Mouse (Mus musculus) thymus, adult 2 months (tissue): Measurements from ENCODE around the gene Prl6a1. TPM values are rescaled to one million over a fixed set of nuclear protein-coding genes. Genes with fewer than 3 reads are reported as not detected.

ENCODE experiments used
- DNase-seq: peaks from one replicate; pipeline ENCODE4 v3.0.0; 2021
- H3K27ac ChIP-seq: fragments of 200-500 bp; 2 replicates; pipeline ENCODE4 v1.5.1; 2012; ENCODE audit warnings: low read length, control low read depth; ENCODE audit not compliant: control insufficient read depth, insufficient read depth
- H3K27me3 ChIP-seq: fragments of 200-500 bp; 2 replicates; pipeline ENCODE4 v1.6.1; 2012; ENCODE audit warnings: mild to moderate bottlenecking, low read length, moderate library complexity, mixed read lengths; ENCODE audit not compliant: control insufficient read depth, insufficient read depth
- H3K36me3 ChIP-seq: fragments of 200-500 bp; 2 replicates; pipeline ENCODE4 v1.6.1; 2012; ENCODE audit warnings: mild to moderate bottlenecking, low read length, moderate library complexity; ENCODE audit not compliant: control insufficient read depth, insufficient read depth
- H3K4me1 ChIP-seq: fragments of 200-500 bp; replicated peaks from 2 replicates; pipeline ENCODE4 v1.6.1; 2012; ENCODE audit warnings: low read length; ENCODE audit not compliant: control insufficient read depth, insufficient read depth
- H3K4me3 ChIP-seq: fragments of 200-500 bp; 2 replicates; pipeline ENCODE4 v1.5.1; 2012; ENCODE audit warnings: mild to moderate bottlenecking, low read length, control low read depth, moderate library complexity; ENCODE audit not compliant: control insufficient read depth, insufficient read depth
- CTCF ChIP-seq: fragments of 200-500 bp; IDR thresholded peaks from 2 replicates; pipeline ENCODE4 v1.5.1; 2012; ENCODE audit warnings: mild to moderate bottlenecking, control low read depth, low read length, moderate library complexity, borderline replicate concordance; ENCODE audit not compliant: control insufficient read depth, poor library complexity, insufficient read depth; ENCODE audit errors: extremely low read depth
- POLR2A ChIP-seq: fragments of 200-500 bp; IDR thresholded peaks from 2 replicates; pipeline ENCODE4 v1.6.1; 2012; ENCODE audit warnings: mild to moderate bottlenecking, low read length, control low read depth, moderate library complexity; ENCODE audit not compliant: control insufficient read depth, poor library complexity, insufficient read depth; ENCODE audit errors: extremely low read depth
- WGBS: fragments of 180-500 bp; shearing (Covaris S2); methylation state at CpG from one replicate; pipeline ENCODE4 v1.1.7; 2018; 5-methylcytosine and 5-hydroxymethylcytosine counted together
- polyA plus RNA-seq: library from polyadenylated mRNA; depleted of rRNA; stranded (reverse); fragments of >200 nt; gene quantifications from 2 replicates; pipeline ENCODE4 v1.2.3, GENCODE M21; 2012; rRNA removed

Prl6a1 gene
- polyA plus RNA-seq: not detected in 2 replicates

DNA sequence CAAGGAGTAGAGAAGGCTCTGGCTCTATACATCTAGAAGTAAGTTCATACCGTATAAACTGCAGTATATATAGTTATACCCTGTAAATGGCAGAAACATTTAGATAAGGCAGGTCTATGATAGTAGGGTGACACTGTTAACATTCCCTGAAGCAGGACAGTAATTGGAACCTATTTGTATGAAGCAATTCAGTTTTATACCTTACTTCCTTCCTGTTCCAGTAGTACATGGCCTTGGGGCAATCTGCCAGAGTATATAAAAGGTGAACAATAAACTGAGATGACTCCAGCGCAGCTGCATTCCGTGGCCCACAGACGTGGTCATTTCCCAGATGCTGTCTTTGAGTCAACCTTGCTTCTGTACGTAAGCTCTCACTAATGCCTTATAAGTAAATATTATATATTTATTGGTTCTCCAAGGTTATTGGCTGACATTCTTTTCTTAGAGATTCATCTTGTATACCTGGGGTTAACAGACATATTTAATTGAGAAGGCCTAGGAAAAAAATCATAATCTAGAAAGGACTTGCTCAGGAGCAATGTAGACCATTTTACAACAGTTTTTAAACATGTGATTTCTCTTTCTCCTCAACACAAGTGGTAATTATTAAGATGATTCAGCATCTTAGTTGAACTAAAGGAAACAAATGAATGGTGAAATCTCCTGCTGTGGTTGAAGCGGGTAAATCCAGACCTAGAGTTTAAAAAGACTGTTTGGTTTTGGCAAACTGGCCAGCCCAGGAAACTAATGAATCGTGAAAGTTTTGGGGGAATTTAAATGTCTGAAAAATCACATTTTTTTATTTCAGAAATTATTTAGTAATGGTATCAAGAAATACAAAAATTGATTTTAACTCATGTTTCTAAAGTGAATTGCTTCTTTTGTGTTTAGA, at the start of gene Prl6a1:
TSS of gene Prl6a1 (plus strand) at position 294 of the 892 bp plus-strand sequence.
- no peaks in the 10 kb centered on the region for H3K36me3 ChIP-seq
- DNase-seq: no peak
- WGBS: 83% methylated on average over 7 of the region's 7 CpGs
- H3K4me1 ChIP-seq: no peaks in the 10 kb centered on the region
- no peak within 1 kb of the TSS for H3K4me3 ChIP-seq
- no peaks in the 10 kb centered on the region for H3K27me3 ChIP-seq
- H3K27ac ChIP-seq: no peak within 1 kb of the TSS
- TF ChIP-seq CTCF (no peak), POLR2A (no peak)

DNA sequence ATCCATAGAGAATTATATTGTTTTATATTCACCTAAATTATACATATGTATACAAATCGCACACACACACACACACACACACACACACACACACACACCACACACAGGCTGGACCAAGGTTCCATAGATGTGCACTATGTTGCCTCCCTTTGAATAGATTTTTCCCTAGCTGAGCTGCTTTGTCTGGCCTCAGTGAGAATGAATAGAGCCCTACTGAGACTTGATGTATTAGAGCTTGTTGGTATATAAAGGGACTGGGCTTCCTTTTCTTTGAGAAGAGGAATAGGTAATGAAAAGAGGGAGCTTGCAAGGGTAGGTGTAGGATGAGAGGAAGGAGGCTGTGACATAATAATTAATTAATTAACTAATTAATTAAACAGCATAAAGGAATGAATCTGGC, 22.6 kb downstream of the Prl6a1 start:
- WGBS: 95% methylated on average over 1 of the region's 1 CpGs
- Histone ChIP-seq H3K4me1 (no peaks in the 10 kb centered on the region), H3K36me3 (no peaks in the 10 kb centered on the region), H3K4me3 (no peak overlapping the region), H3K27me3 (no peaks in the 10 kb centered on the region), H3K27ac (no peak overlapping the region)
- no peak for TF ChIP-seq POLR2A
- no peak for TF ChIP-seq CTCF
- no peak for DNase-seq

DNA sequence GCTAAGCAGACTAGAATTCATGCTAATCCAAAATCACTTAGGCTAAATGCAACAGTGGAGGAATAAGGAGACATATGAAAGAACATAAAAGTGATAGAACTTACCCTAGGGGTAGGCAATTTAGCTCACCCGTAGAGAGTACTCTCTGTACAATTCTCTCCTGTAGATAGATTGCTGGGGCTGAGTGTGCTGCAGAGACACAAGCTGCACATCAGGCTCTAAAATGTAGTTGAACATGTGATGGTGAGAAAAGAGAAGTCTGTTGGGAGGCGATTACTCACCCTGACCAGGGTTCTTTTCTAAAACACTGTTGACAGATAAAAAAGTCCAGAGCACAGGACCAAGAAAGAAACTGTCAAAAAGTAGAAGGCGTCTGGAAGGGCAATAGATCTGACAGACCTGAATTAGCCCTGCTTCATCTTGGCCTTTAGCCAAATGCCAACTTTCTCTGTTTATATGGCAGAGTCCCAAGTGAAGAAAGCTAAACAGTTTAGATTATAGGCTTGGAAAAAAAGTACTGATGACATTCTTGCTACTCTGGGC, 30.4 kb downstream of the Prl6a1 start:
- no peak overlapping the region for H3K4me3 ChIP-seq
- H3K27ac ChIP-seq: no peak overlapping the region
- no peaks in the 10 kb centered on the region for H3K36me3 ChIP-seq
- DNase-seq: no peak
- no peaks in the 10 kb centered on the region for H3K4me1 ChIP-seq
- TF ChIP-seq POLR2A: no peak
- 88% methylated on average over 3 of the region's 3 CpGs for WGBS
- no peaks in the 10 kb centered on the region for H3K27me3 ChIP-seq

DNA sequence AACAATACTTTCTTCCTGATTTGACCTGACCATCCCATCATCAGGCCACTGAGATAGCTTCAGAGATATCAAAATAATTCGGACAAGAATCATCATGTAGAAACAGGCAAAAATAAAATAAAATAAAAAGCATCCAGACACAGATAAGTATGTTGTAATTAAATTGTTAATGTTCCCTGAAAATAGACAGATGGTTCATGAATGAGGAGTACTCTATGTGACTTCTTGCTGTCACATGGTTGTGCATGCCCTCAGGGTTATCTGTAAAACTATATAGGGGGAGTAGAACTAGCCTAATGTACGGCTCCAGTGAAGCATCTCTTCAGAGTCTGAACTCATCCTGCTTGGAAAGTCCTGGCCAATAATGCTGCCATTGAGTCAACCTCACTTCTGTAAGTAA, 32.9 kb downstream of the Prl6a1 start, which contains the start of gene Prl8a2:
TSS of gene Prl8a2 (plus strand) at position 301 of the 400 bp plus-strand sequence.
- H3K4me1 ChIP-seq: no peaks in the 10 kb centered on the region
- no peak for DNase-seq
- 86% methylated on average over 2 of the region's 2 CpGs for WGBS
- H3K4me3 ChIP-seq: no peak within 1 kb of the TSS
- H3K27ac ChIP-seq: no peak within 1 kb of the TSS
- H3K27me3 ChIP-seq: no peaks in the 10 kb centered on the region
- TF ChIP-seq CTCF (no peak), POLR2A (no peak)
- H3K36me3 ChIP-seq: no peaks in the 10 kb centered on the region

Other genes with a start within 250 kb of the Prl6a1 start
- gene Prl3d1, start 218.4 kb upstream of the Prl6a1 start, polyA plus RNA-seq: not detected in 2 replicates
- not detected in 2 replicates for gene Prl3d2, start 190.9 kb upstream of the Prl6a1 start, polyA plus RNA-seq
- gene Prl3d3, start 155.8 kb upstream of the Prl6a1 start, polyA plus RNA-seq: not detected in 2 replicates
- gene Prl3c1, start 116.0 kb upstream of the Prl6a1 start, polyA plus RNA-seq: not detected in 2 replicates
- gene Prl3b1, start 70.8 kb upstream of the Prl6a1 start, polyA plus RNA-seq: 0.20 TPM in 1 of 2 replicates, not detected in the other
- gene Prl3a1, start 53.2 kb upstream of the Prl6a1 start, polyA plus RNA-seq: not detected in 2 replicates
- 0.18 TPM in 1 of 2 replicates, not detected in the other for gene Prl8a2, start 33.0 kb downstream of the Prl6a1 start, polyA plus RNA-seq
- not detected in 2 replicates for gene Prl2b1, start 78.2 kb downstream of the Prl6a1 start, polyA plus RNA-seq
- gene Prl8a6, start 126.1 kb downstream of the Prl6a1 start, polyA plus RNA-seq: not detected in 2 replicates
- gene Prl8a8, start 200.6 kb downstream of the Prl6a1 start, polyA plus RNA-seq: not detected in 2 replicates